Mouse (Mus musculus): Measurements from ENCODE around the gene Nid2.

The Nid2 gene

GRCm38 (mm10) chr14:19746232-19746631, 4.8 kb upstream of the Nid2 start:
- no peak for DNase-seq

DNA sequence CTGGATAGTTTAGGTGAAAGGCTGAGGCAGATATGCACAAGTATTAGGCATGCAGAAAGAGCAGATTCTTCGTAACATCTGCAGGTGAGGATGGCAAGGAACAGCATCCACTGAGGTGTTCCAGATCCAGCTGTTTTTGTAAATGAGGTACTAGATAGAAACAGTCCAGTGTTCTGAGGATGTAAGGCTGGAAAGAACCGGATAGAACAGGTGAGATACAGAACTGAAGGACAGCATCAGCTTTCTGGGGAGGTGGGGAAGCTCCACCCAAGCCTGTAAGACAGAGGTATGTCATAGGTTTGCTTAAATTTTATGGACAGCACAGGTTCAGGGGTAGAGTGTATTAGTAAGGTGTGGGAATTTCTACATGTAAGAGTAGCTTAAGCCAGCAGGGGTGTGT, 4.3 kb upstream of the Nid2 start:
- DNase-seq: no peak

DNA sequence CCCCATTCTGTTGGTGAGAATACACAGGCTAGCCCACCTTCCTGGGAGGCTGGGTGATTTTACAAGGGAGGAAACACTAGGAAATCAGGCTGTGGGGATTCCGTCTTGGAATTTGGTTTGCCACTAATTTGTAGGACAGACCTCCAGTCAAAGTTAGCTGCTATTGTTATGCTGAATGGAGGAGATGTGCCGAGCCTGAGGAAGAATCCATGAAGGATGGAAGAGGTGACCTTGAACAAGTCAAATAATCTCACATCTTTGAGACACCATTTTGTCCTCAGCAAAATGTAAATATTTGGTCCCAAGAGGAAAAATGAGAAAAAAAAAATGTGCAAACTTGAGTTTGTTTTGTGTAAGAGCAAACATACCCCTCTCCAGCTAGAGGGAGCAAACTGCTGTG, 1.3 kb upstream of the Nid2 start:
- DNase-seq: no peak

GRCm38 (mm10) chr14:19750411-19751024, 547 bp upstream of the Nid2 start:
- no peak for DNase-seq

- no peak for DNase-seq
Measured at GRCm38 (mm10) chr14:19752276-19752675, 1.2 kb downstream of the Nid2 start.

- DNase-seq: peak; percentile 17
Measured at GRCm38 (mm10) chr14:19759277-19760193, 8.5 kb downstream of the Nid2 start.

DNA sequence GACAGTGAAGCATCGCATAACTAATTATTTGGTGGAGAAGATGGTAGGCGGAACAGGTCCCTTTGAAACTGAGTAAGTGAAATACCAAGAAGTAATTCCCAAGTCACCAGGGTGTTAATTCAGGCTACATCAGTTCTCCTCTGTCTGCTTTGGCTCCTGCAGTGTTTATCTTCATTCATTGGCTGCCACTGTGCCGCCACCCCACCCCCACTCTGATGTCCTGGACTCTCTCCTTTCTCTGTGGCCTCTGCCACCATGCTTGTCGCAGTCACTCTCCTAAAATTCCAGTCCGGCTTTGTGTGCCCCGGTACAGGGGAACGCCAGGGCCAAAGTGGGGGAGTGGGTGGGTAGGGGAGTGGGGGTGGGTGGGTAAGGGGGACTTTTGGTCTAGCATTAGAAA, 9.7 kb downstream of the Nid2 start:
- DNase-seq: no peak

- no peak for DNase-seq
Measured at GRCm38 (mm10) chr14:19762014-19762413, 10.9 kb downstream of the Nid2 start.

DNA sequence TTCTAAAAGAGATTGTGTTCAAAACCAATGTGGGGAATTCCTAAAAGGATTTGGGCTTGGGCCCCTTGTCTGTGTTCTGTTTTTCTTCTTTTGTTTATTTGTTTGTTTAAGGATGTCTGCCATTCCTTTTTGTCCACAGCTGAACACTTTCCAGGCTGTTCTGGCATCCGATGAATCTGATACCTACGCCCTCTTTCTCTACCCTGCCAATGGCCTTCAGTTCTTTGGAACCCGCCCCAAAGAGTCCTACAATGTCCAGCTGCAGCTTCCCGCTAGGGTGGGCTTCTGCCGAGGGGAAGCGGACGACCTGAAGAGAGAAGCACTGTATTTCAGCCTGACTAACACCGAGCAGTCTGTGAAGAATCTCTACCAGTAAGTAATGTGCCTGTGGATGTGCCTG, 12.5 kb downstream of the Nid2 start:
- no peak for DNase-seq

- DNase-seq: no peak
Measured at GRCm38 (mm10) chr14:19764331-19764730, 13.3 kb downstream of the Nid2 start.

- no peak for DNase-seq
Measured at GRCm38 (mm10) chr14:19765539-19766379, 14.7 kb downstream of the Nid2 start.

DNA sequence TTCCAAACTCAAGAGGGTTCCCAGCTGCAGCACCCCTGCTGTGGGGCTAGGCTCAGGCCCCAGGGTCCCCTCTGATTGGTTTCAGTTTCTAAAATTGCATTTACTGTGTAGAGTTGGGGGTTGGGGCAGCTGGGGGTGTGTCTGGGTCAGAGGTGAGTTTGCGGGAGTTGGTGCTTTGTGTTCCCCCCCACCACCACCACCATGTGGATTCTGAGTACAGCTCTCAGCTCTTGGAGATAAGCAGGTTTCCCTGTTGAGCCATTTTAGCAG, 15.2 kb downstream of the Nid2 start:
- DNase-seq: no peak

DNA sequence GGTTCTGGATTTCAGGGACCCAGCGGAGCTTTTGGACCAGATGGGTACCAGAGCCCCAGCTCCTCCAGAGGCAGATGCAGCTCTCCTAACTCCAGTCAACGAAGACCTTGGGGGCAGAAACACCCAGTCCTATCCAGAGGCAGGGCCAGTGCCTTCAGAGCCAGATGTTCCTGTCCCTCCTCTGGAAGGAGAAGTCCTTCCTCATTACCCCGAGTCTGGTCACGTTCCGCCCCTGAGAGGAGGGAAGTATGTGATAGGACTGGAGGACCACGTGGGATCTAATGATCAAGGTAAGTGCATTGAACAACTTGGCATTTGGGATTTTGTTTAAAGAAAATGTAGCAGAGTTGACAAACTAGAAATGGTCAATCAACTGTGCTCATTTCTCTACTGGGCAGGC, 17.6 kb downstream of the Nid2 start:
- no peak for DNase-seq

GRCm38 (mm10) chr14:19769441-19770200, 18.6 kb downstream of the Nid2 start:
- DNase-seq: peak; percentile 30

DNA sequence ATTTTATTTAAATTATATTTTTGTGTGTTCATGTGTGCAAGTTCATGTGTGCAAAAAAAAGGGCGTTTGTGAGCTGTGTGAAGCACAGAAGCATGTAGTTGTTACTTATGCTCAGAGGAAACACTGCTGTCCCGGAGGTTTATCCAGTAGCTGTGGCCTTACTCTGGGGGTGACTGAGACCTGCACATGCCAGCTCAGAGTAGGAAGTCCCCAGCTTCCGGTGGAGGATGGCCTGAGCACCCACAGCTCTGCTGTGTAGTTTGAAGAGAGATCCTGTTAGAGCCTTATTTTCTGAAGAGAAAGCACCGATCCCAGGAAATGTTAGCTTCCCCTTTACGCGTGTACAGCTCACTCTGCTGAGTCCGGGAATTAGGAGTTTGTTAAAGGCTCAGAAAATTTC, 20.1 kb downstream of the Nid2 start:
- no peak for DNase-seq

GRCm38 (mm10) chr14:19774036-19774628, 23.1 kb downstream of the Nid2 start:
- DNase-seq: no peak

DNA sequence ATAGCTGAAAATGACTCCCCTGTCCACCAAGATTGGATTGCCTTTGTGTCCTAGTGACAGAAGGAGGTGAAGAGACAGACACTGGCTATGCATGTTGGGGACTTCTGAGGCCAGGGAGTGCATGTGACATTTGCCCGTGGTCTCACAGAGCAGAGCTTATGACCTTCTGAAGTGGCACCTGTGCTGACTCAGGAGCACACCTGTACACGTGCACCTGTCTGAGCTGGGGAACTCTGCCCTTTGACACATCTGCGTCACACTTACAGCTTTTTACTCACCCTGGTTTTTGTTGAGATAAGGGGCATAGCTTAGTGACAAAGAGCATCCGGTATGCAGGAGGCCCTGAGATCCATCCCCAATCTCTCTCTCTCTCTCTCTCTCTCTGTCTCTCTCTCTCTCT, 24.4 kb downstream of the Nid2 start:
- DNase-seq: no peak

- no peak for DNase-seq
Measured at GRCm38 (mm10) chr14:19776179-19776578, 25.1 kb downstream of the Nid2 start.

- peak; percentile 71 for DNase-seq
Measured at GRCm38 (mm10) chr14:19776890-19777289, 25.8 kb downstream of the Nid2 start.

- no peak for DNase-seq
Measured at GRCm38 (mm10) chr14:19777365-19777764, 26.3 kb downstream of the Nid2 start.

GRCm38 (mm10) chr14:19777945-19778344, 26.9 kb downstream of the Nid2 start:
- no peak for DNase-seq

- no peak for DNase-seq
Measured at GRCm38 (mm10) chr14:19785797-19786588, 34.9 kb downstream of the Nid2 start.
